Mouse (Mus musculus) macrophage (primary cell): ENCODE data around the gene Elane. TPM values are rescaled to one million over a fixed set of nuclear protein-coding genes. Genes with fewer than 3 reads are reported as not detected.
A peak's percentile ranks its signal among the peaks of the same experiment; 100 is the strongest.

Source experiments
- H3K27ac ChIP-seq: fragments of 350-480 bp; formaldehyde crosslinking; 2 replicates; pipeline ENCODE4 v1.9.0; 2021
- H3K36me3 ChIP-seq: fragments of 350-480 bp; formaldehyde crosslinking; 2 replicates; pipeline ENCODE4 v1.9.0; 2021; ENCODE audit errors: inconsistent target
- H3K4me3 ChIP-seq: fragments of 350-480 bp; formaldehyde crosslinking; 2 replicates; pipeline ENCODE4 v1.9.0; 2021; ENCODE audit errors: inconsistent target
- H3K79me2 ChIP-seq: fragments of 350-480 bp; formaldehyde crosslinking; 2 replicates; pipeline ENCODE4 v1.9.0; 2021; ENCODE audit errors: inconsistent target
- WGBS: methylation state at CpG from one replicate; pipeline ENCODE4 v1.1.7; 2026; ENCODE audit warnings: inconsistent platforms; ENCODE audit not compliant: missing documents; 5-methylcytosine and 5-hydroxymethylcytosine counted together
- polyA plus RNA-seq: library from polyadenylated mRNA; stranded (reverse); fragments of 250-400 nt; gene quantifications from 3 replicates; pipeline ENCODE4 v1.2.4, GENCODE M21; 2018; ENCODE audit warnings: inconsistent platforms

Gene Elane
- polyA plus RNA-seq, 1 experiment from 2014 or later, result 0.89 TPM

- Histone ChIP-seq H3K27ac (no peak overlapping the region), H3K4me3 (no peak overlapping the region), H3K79me2 (peaks cover 17% of the 10 kb centered on the region; the same call in 1 of the 2 replicates), H3K36me3 (no peaks in the 10 kb centered on the region)
- 61% methylated on average over 19 of the region's 21 CpGs for WGBS
These were observed 33.3 kb downstream of the Elane start for GRCm38 (mm10) chr10:79919251-79919849.

GRCm38 (mm10) chr10:79920056-79920890 is 34.2 kb downstream of the Elane start:
- H3K4me3 ChIP-seq, result no peak overlapping the region
- peaks cover 14% of the 10 kb centered on the region; the same call in 1 of the 2 replicates for H3K79me2 ChIP-seq
- H3K27ac ChIP-seq, result no peak overlapping the region
- H3K36me3 ChIP-seq, result no peaks in the 10 kb centered on the region
- 71% methylated on average over 26 of the region's 26 CpGs for WGBS

GRCm38 (mm10) chr10:79920958-79921535 is 35.0 kb downstream of the Elane start, which contains the start of gene R3hdm4:
R3hdm4 (minus strand) TSS chr10:79921208.
- H3K4me3 ChIP-seq, result no peak within 1 kb of the TSS

GRCm38 (mm10) chr10:79921572-79921971 is 35.5 kb downstream of the Elane start:
- no peak overlapping the region for H3K27ac ChIP-seq
- H3K4me3 ChIP-seq, result no peak overlapping the region
- 35% methylated on average over 22 of the region's 34 CpGs for WGBS
- no peaks in the 10 kb centered on the region for H3K36me3 ChIP-seq
- peaks cover under 1% of the 10 kb centered on the region; the same call in 1 of the 2 replicates for H3K79me2 ChIP-seq

More at GRCm38 (mm10) chr10:79920958-79921535, 35.0 kb downstream of the Elane start, which contains the start of gene R3hdm4:
- no peaks in the 10 kb centered on the region for H3K36me3 ChIP-seq
- 32% methylated on average over 29 of the region's 41 CpGs for WGBS
- H3K79me2 ChIP-seq, result peaks cover 6% of the 10 kb centered on the region; the same call in 1 of the 2 replicates
- no peak within 1 kb of the TSS for H3K27ac ChIP-seq

- peak overlapping the region; percentile 82; the same call in 1 of the 2 replicates for H3K4me3 ChIP-seq
- H3K79me2 ChIP-seq, result peaks cover 33% of the 10 kb centered on the region
- no peak overlapping the region for H3K27ac ChIP-seq
- WGBS, result 25% methylated on average over 29 of the region's 29 CpGs
- no peaks in the 10 kb centered on the region for H3K36me3 ChIP-seq
These were observed 39.1 kb downstream of the Elane start for GRCm38 (mm10) chr10:79924998-79925784.

GRCm38 (mm10) chr10:79925785-79926490 is 39.9 kb downstream of the Elane start:
- WGBS, result 12% methylated on average over 11 of the region's 15 CpGs
- Histone ChIP-seq H3K27ac (peak overlapping the region; percentile 91), H3K4me3 (peak overlapping the region; percentile 82), H3K79me2 (peaks cover 40% of the 10 kb centered on the region), H3K36me3 (no peaks in the 10 kb centered on the region)

GRCm38 (mm10) chr10:79926491-79927323 is 40.7 kb downstream of the Elane start, which contains the start of gene Arid3a:
Arid3a (plus strand) TSS chr10:79927043.
- Histone ChIP-seq H3K4me3 (peak within 1 kb of the TSS; percentile 82), H3K79me2 (peaks cover 48% of the 10 kb centered on the region), H3K36me3 (no peaks in the 10 kb centered on the region), H3K27ac (peak within 1 kb of the TSS; percentile 91)
- under 1% methylated on average over 63 of the region's 63 CpGs for WGBS

- H3K27ac ChIP-seq, result peak overlapping the region; percentile 91
- WGBS, result under 1% methylated on average over 50 of the region's 54 CpGs
- peaks cover 55% of the 10 kb centered on the region for H3K79me2 ChIP-seq
- H3K4me3 ChIP-seq, result peak overlapping the region; percentile 82
- H3K36me3 ChIP-seq, result 0 out of 2 replicates have a peak, but pooled peaks cover 3% of the 10 kb centered on the region
These were observed 41.4 kb downstream of the Elane start for GRCm38 (mm10) chr10:79927324-79928029.

- Histone ChIP-seq H3K36me3 (peaks cover 3% of the 10 kb centered on the region; the same call in 1 of the 2 replicates), H3K4me3 (peak overlapping the region; percentile 82), H3K79me2 (peaks cover 62% of the 10 kb centered on the region), H3K27ac (peak overlapping the region; percentile 91)
- under 1% methylated on average over 14 of the region's 29 CpGs for WGBS
These were observed 42.1 kb downstream of the Elane start for GRCm38 (mm10) chr10:79928030-79928694.

GRCm38 (mm10) chr10:79928907-79929701 is 43.1 kb downstream of the Elane start:
- WGBS, result 57% methylated on average over 4 of the region's 9 CpGs
- H3K27ac ChIP-seq, result peak overlapping the region; percentile 41; the same call in 1 of the 2 replicates
- peak overlapping the region; percentile 82; the same call in 1 of the 2 replicates for H3K4me3 ChIP-seq
- peaks cover 72% of the 10 kb centered on the region for H3K79me2 ChIP-seq
- H3K36me3 ChIP-seq, result peaks cover 11% of the 10 kb centered on the region; the same call in 1 of the 2 replicates
